Comparison of ENCODE assay signal across 8 mouse cellular contexts in the genomic region with DNA sequence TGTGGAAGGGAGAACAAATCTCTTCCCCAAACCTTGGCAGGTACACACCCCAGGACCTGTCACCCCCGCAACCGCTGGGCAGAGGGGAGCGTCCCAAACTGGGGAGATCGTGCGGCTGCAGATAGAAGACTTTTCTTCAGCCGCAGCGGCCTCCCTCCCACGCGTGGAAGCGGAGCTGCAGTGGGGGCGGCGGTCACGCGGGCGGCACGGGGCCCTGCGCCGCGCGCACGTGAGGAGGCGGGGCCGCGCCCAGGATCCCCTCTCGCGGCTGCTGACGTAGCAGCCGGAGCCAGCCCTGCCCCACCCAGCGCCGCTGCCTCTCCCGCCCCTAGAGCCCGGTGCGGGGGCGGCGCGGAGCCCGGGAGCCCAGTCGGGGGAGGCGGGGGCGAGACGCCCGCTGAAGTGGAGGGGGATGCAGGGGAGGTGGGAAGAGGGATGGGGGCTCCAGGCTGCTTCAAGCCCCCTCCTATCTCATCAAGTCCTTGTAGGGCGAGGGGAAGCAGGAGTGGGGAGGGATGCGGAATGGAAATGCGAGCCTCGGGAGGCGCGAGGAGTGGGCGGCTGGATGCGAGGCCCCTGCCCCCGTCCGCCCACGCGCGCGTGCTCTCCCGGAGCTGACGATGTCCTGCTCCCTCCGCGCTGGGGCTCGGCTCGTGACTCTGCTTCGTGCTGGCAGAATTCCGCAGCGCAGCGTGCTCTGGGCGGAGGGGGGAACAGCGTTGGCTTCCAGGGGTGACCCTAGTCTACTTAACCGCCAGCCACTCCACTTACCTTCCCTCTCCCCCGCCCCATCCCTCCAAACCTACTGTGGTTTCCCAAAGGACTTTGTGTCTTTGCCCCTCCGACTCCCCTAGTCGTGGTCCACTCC.
DNase-seq lines count a peak whose midpoint lies in the region.

No protein-coding gene starts in this region.

- no peaks in the 10 kb centered on the region for H3K36me3 ChIP-seq in midbrain, embryonic 10.5 days

- H3K4me3 ChIP-seq in midbrain, embryonic 10.5 days: peak overlapping the region; percentile 77

- intact Hi-C loops in left cerebral cortex, postnatal 4 days (cut with DNase I): no loop called here

- WGBS in midbrain, embryonic 10.5 days: under 1% methylated on average over 72 of the region's 72 CpGs

- peak; percentile 91 for DNase-seq in adrenal gland, adult 2 months
- DNase-seq in embryo, embryonic 11 days: peak; percentile 85
- peak; percentile 99 for DNase-seq in heart, adult 11 months
- peak; percentile 73 for DNase-seq in kidney, adult 11 months
- DNase-seq in left cerebral cortex, postnatal 4 days: peak; percentile 76
- peak; percentile 68 for DNase-seq in midbrain, embryonic 10.5 days (ENCODE audit: low spot score)
- DNase-seq in skeletal muscle tissue, adult 2 months (ENCODE audit: low read depth, low spot score): peak; percentile 68
- no peak for DNase-seq in adipocyte (ENCODE audit: low spot score)

- peaks cover 22% of the 10 kb centered on the region for H3K4me1 ChIP-seq in midbrain, embryonic 10.5 days

- no peaks in the 10 kb centered on the region for H3K9me3 ChIP-seq in midbrain, embryonic 10.5 days (replicated peaks)

- peak overlapping the region; percentile 89 for H3K27ac ChIP-seq in midbrain, embryonic 10.5 days (replicated peaks)

- H3K27me3 ChIP-seq in midbrain, embryonic 10.5 days (ENCODE audit: low read depth, poor library complexity, severe bottlenecking): peaks cover 67% of the 10 kb centered on the region
